Mouse (Mus musculus): ENCODE results near the gene Tmem126b.

The Tmem126b gene

GRCm38 (mm10) chr7:90426020-90427001 is 49.5 kb downstream of the Tmem126b start, which contains the start of gene Ccdc89:
Gene Ccdc89 (plus strand): TSS chr7:90426577.
- DNase-seq (ENCODE audit: low spot score), result peak; percentile 87
